Mouse (Mus musculus) retina, adult 2 months (tissue): ENCODE results near the gene Txndc17.

Experiments used
- DNase-seq: peaks from one replicate; pipeline ENCODE4 v3.0.0-alpha.2; 2012; ENCODE audit warnings: low read depth, low spot score

Txndc17 gene

DNA sequence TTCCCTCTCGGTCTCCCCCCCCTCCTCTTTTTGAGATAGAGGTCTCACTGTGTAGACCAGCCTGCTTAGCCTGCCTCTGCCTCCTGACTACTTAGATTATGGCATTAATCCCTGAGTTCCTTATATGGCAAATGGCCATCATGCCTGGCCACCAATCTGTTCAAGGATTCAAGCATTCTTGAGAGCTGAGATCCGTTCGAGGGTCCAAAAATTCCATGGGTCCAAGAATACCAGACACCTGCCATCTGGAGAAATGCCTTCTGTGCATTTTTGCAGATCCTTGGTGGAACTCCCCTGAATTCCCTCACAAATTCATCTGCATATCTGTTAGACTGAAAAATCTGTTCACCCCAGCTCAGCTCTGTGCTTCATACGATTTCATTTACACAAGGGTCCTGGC, 16.1 kb downstream of the Txndc17 start:
- DNase-seq = no peak

DNA sequence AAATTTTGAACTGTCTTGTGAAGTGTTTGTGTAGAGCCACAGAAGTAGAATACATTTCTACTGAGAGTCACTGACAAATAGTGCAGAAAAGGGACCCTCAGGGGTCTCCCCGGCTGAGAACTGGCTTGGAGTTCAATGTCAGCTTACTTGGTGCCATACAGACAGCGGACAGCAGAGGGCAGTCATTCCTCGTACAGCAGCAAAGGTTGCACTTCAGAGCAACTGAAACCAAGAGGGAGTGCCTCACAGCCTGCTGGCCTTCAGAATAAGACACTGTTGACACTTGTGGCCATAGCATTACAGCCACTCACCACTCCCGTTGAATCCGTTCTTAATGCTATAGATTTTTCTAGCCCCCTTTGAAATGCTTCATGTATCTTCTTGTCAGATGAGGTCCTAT, 17.5 kb downstream of the Txndc17 start:
- peak; percentile 45 for DNase-seq

DNA sequence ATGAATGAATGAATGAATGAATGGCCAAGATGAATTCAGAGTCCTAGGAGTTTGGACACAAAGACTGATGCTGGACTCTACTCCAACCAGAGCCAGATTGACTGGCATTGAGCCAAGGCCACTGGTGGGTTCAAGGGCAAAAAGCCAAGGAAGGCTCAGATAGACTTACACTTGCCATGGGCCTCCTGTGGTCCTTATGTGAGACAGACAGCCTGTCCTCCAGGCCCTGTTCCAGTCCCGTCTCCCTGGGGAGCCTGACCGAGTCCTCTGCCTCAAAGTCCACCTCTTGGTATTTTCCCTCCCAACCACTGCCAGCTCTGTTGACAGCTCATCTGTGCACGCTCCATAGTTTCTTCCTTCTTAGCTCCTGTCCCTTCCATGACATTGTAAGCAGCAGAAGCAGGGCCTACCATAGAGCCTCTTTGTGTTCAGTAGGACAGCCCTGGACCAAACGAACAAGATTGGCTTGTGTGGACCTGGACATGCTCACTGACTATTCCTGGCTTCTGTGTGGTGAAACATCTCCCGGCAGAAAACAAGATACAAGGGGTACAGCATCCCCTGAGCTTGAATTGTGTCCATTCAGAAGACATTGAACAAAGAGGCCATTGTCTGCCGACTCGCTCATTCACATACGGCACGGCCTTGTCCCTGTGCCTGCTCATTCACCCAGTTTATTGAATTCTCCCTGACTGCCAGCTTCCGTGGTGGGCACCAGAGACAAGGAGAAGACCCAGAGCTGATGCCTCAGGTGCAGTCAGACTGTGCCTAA, 18.9 kb downstream of the Txndc17 start:
- DNase-seq = no peak

DNA sequence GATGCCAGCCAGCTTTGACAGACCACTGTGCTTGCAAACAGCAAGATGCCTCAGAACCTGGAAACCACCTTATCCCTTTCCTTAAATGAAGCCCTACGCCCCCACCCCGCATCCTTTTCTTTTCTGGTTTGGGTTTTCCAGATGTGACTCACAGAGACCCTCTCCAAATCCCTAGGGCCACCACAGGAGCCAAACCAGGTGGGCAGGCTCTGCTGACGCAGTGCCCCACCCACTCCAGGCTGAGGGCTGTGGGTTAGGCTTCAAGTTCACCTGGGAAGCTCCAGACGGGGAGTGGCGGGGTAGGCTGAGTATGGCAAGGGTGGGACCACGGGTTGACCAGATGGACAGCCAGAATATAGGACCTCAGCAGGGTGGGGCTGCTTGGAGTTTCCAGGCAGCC, 19.6 kb downstream of the Txndc17 start:
- DNase-seq = no peak

- no peak for DNase-seq
These were observed 21.2 kb downstream of the Txndc17 start for GRCm38 (mm10) chr11:72228513-72228912.

GRCm38 (mm10) chr11:72232068-72232467, 24.7 kb downstream of the Txndc17 start:
- DNase-seq = no peak

- DNase-seq = no peak
These were observed 25.6 kb downstream of the Txndc17 start for GRCm38 (mm10) chr11:72232991-72233390.

- no peak for DNase-seq
These were observed 26.7 kb downstream of the Txndc17 start for GRCm38 (mm10) chr11:72234013-72234412.

- DNase-seq = no peak
These were observed 32.9 kb downstream of the Txndc17 start for GRCm38 (mm10) chr11:72240062-72240860.

DNA sequence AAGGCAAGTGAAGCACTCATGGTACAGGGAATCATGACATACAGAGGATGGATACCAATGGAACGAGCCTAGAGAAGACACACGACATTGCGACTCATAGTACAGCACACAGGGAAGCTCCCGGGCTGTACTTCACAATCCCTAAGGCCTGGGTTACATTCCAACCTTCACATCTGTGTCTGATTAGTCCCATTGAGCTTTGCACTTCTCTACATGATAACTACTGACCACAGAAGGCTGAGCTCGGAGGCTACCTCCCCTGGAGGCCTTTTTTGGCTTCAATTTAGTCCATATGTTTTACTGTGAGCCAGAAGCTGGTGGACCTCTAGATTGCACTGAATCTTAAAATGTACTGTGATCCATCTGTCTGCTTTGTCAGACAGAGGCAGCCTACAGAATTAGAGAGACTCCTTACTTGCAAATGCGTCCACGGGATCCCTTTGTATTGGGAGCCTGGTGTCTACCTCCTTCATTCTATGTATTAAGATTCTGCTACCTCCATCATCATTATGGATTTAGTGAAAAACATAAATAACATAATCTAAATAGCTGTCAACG, 37.9 kb downstream of the Txndc17 start:
- DNase-seq = no peak

DNA sequence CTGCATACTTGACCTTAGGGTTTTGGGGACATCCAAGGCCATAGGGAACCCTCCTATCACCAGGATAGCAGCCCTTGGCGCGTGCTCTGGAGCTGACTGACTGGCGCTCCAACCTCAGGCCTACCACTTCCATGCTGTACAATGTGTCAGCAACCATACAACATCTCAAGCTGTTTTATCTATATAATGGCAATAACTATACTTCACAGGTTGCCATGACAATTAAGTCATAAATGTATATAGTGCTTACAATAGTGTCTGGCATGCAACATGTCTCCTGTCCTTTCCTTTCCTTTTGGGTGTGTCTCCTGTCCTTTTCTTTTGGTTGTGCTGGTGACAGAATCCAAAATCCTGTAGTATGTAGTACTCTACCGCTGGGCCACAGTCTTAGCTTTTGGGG, 48.3 kb downstream of the Txndc17 start:
- no peak for DNase-seq

DNA sequence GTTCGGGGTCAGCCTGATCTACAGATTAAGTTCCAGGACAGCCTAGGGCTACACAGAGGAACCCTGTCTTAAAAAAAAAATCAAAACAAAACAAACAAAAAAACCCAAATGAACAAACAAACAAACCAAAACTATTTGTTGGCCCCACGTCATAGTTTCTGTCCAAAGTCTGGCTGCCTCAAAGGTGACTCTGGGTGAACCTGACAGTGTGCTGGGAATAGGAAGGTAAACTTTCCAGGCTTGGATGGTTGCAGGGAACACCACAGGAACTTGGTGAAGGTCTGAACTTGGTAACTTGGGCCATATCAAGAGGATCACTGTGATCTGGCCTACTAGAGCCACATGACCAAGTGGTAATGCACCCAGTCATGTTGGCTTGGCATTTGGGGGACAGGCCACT, 49.1 kb downstream of the Txndc17 start:
- no peak for DNase-seq
